Mouse (Mus musculus) embryonic fibroblast, embryonic 13.5 days (primary cell): ENCODE measurements around the gene Eif3i.

Experiments
- CTCF ChIP-seq: IDR thresholded peaks from 2 replicates; pipeline ENCODE4 v1.5.1; 2011; ENCODE audit warnings: mild to moderate bottlenecking, control low read depth, low read length, moderate library complexity, borderline replicate concordance; ENCODE audit not compliant: insufficient read depth
- POLR2A ChIP-seq: IDR thresholded peaks from 2 replicates; pipeline ENCODE4 v1.6.1; 2011; ENCODE audit warnings: low read depth, mild to moderate bottlenecking, control low read depth, low read length, moderate library complexity

DNA sequence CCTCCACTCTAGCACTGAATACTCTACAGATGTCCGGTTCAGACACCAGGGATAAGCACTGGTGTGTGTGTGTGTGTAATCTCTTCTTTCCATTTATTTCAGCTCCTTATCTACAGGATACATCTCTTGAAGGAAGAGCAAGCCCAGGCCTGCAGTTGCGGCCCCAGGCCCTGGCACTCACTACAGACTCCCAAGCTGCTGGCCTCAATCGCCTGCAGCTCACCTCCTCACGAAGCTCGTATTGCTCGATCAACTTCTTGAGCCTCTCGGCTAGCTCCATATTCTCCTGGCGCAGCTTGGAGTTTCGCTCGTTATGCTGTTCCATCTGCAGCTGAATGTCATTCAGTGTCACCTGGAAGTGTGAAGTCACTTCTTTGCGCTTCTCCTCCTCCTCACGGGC is 31.4 kb upstream of the Eif3i start:
- no peak for TF ChIP-seq CTCF
- TF ChIP-seq POLR2A = no peak
